Mouse (Mus musculus) adrenal gland, adult 18-20 months (tissue): ENCODE measurements around the gene Kctd2. TPM values are rescaled to one million over a fixed set of nuclear protein-coding genes. Genes with fewer than 3 reads are reported as not detected.
A peak's percentile ranks its signal among the peaks of the same experiment; 100 is the strongest.

Experiments
- DNase-seq, 2 experiments: peaks; one replicate each; pipeline ENCODE4 v3.0.0; 2021 to 2022; ENCODE audit warnings: low spot score in 2 of 2
- total RNA-seq, 2 experiments: library from RNA; stranded (reverse); gene quantifications; 1 replicate in 1 of 2; 2 replicates in 1 of 2; pipeline ENCODE4 v1.2.3; 2021

The Kctd2 gene
- total RNA-seq, 2 experiments from 2014 or later = 44.1 to 71.4 TPM

DNA sequence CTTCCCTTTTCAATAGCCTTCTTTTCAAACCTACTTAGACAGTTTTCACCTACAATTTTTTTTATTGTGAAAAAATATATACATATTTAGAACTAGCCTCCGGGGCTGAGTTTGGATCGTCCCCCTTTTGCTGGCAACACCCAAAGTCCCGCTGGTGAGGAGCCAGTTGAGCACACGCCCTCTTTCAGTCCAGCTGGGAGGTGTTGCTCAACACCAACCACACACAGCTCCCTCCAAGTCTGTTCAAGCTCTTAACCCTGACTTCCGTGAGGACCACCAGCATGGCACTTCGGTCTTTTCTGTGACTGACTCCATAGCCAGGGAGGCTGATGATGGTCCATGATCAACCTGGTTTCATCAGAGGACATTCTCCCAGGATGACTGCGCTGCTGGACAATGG, 21.8 kb upstream of the Kctd2 start:
- no peak for DNase-seq

- DNase-seq = no peak
Observed at GRCm38 (mm10) chr11:115400126-115400525, 19.8 kb upstream of the Kctd2 start.

DNA sequence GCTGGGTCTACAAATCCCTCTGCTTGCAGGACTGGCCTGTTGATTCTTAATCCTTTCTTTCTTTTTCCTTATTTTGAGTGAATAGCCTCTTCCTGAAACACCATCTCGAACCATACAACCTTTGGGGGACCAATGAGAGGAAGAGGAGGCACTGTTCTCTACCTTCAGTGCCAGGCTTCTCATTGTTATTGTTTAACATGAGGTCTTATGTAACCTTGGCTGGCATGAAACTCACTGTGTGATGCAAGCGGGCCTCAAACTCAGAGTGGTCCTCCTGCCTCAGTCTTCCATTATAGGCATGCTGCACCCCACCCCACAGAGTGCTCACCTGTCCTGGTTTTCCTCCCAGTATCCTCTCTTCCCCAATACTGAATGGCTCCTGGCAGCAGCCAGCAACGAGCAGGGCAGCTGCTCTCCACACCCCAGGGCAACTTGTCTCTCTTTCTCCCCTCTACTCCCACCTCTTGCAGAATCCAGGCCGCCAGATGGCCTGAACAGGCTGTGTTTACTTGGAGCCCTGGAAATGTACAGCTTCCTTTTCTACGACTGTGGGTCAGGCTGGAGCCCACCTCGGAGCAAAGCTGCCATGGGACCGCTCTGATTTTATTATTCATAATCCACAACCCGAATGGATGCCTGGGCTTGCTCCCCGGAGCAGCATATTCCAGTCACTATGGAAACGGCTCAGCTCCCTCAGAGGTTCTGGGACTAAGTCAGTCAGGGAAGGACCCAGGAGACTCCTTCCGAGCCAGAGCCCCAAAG, 19.1 kb upstream of the Kctd2 start:
- DNase-seq = no peak

DNA sequence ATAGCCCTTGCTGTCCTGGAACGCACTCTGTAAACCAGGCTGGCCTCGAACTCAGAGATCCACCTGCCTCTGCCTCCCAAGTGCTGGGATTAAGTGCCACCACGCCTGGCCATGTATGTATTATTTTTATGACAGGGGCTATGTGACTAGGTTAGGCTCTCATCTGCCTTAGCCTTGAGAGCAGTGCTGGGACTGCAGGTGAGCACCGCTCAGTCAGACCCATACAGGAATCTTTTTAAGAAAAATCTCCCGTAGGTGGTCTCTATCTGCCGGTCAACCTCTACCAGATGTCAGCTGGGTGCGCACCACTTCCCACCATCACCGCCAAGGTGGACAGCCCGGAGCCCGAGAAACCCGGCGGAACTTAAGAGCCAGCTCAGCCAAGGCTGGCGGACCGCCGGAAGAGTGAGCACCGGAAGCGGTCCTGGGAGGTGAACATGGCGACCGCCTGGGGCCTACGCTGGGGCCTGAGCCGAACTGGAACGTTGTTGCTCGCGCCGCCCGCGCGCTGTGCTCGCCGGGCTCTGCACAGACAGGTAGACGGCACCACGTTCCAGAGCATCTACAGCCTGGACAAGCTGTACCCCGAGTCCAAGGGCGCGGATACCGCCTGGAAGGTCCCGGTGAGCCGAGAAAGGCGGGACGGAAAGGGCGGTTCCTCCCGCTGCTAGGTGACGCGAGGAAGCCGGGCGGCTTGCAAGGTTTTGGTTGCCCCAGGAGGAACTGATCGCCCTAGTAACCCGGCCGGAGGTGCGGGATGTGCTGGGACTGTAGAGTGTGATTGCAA, 16.4 kb upstream of the Kctd2 start, which contains the start of gene Mrpl58:
Mrpl58 (plus strand) TSS at position 415 of the 787 bp plus-strand sequence.
- DNase-seq = peak; percentile 84 to 85

GRCm38 (mm10) chr11:115405723-115406122, 14.2 kb upstream of the Kctd2 start:
- no peak for DNase-seq

GRCm38 (mm10) chr11:115406858-115407401, 13.0 kb upstream of the Kctd2 start:
- no peak for DNase-seq

DNA sequence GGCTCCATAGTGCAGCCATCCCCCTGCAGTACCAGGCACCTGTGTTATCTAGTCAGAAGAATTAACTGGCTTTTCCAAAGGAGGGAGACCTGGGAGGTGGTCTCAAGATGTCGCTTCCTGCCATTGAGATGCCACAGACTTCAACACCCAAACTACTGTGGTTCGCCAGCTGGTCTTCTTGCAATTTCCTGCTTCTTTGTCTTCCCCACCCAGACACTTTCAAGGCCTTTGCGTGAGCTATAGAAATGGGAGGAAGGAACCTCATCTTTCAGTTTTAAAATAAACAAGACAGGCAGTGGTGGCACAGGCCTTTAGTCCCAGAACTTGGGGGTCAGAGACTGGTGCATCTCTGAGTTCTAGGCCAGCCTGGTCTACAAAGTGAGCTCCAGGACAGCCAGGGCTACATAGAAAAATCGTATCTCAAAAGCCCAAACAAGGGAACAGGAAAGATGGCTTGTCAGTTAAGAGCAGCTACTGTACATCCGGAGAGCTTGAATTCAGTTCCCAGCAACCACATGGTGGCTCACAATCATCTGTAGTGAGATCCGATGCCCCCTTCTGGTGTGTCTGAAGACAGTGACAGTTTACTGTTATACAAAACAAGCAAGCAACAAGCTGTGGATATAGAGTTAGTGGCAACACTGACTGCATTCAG, 11.5 kb upstream of the Kctd2 start:
- DNase-seq = no peak

- DNase-seq = no peak
Observed at GRCm38 (mm10) chr11:115409556-115409955, 10.4 kb upstream of the Kctd2 start.

- peak; percentile 63 to 68 for DNase-seq
Observed at GRCm38 (mm10) chr11:115420336-115421190, 635 bp downstream of the Kctd2 start.

DNA sequence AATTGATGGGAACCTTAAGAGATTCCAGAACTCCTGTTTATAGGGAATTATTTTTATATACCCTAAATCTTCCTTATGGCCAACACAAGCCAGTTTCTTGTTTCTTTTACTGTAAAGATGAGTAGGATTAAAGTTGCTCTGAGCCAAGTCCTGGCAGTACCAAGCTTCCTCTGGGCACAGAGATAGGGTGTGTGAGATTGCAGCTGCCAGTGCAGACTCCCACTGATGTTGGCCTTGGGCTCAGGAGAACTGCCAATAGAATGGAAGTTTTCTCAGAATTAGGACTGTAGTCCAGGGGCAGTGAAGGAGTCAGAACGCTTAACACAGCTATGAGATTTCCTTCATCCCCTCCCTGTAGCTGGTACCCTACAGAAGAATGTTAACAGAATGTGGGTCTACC, 1.4 kb downstream of the Kctd2 start:
- DNase-seq = no peak

- DNase-seq = no peak
Observed at GRCm38 (mm10) chr11:115421972-115422371, 2.0 kb downstream of the Kctd2 start.

GRCm38 (mm10) chr11:115423091-115423490, 3.2 kb downstream of the Kctd2 start:
- no peak for DNase-seq

DNA sequence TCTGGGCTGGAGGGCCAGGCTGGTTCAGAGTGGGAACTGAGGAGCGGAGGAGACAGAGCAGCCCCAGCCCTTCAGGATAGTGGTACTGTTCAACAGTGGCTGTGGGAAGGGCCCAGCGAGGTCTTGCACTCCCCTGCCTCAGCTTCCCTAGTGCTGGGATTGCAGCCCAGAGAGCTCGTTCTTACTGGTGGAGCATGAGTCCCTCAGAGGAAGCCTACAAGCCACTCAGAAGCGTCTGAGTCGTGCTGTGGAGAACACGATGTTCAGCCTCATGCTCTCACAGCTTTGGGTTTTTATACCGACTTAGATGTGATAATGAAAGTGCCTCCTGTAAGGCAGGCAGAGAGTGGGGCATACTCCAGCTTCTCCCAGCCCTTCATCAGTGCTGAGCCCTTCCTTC, 4.7 kb downstream of the Kctd2 start:
- no peak for DNase-seq

DNA sequence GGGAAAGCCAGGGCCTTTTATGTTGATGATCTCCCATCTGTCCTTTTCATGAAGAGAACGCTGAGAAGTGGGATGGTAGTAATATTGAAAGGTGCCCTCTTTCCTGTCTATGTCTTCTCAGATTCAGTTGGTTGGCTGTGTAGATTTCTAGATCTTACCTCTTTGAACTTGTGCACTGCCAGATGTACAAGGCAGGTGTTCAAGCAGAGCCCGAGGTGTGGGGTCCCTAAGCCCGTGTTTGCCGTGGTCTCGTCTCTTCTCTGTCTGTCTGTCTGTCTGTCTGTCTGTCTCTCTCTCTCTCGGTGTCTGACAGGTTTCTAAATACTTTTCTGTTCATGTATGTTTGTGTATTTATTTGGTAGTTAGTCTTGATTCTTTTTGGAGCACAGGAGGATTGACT, 5.7 kb downstream of the Kctd2 start:
- no peak for DNase-seq

DNA sequence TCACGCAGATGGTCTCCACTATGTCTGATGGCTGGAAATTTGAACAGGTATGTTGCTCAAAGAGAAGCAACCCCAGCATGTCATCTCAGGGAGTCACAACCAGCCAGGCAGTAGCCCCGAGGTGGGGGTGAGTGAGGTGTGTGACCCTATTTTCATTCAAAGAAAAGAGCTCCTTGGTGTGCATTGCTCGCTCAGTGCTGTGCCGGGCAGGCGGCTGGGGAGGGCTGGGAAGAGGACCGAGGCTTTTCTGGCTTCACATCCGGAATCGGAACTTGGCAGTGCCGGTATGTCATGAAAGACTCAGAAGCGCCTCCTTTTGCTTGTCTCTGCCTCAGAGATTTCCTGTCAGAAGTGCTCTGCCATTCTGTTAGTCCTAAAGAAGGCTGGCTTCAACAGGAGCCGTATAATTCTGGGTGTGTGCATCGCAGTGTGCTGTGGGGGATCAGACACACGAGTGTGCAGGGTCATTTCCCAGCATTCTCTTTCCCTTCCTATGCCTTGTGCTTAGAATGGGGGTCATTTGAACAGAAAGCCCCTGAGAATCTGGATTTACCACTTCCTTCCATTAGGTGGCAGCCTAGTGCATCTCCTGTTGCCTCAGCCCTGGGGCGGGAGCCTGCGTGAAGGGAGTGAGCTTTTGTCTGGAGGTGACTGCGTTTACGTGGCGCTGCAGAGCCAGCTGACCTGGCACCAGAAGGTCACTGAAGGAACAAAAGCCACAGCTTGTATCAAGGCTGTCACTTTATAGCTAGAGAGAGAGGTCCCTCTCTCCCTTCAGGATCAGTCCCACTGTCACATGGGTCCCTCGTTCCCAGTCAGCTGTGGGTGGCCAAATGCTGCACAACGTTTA, 7.8 kb downstream of the Kctd2 start:
- DNase-seq = peak; percentile 48 to 58

DNA sequence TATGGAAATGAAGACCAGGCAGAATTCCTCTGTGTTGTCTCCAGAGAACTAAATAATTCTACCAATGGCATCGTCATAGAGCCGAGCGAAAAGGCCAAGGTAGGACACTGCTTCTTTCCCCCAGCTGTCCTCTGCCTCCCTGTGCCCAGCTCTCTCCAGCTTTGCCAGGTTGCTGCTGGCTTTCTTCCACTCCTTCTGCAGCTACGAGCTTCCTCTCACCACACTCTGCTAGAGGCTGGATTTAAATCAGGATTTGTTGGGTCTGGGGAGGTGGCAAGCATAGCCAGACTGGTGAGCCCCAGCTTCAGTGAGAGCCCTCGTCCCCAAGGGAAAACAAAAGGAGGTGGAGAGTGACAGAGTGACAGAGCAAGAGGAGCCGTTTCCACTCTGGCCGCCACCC, 9.4 kb downstream of the Kctd2 start:
- DNase-seq = no peak

DNA sequence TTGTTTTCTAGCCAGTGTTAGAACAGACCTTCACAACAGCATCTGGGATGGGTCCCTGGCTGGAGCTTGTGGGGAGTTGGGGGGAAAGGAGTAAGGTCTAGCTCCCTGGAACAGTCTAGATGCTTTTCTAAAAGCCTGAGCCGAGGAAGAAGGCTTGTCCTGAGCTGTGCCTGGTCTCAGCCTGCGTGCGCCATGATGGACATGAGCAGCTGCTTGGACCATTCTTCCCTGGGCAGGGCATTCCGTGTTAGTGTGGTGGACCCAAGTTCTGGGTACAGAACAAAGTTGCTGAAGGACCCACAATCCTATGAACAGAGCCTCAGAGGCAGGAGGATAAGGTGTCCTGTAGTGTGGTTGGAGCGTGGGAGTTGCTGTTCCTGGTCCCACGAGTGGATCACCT, 10.6 kb downstream of the Kctd2 start:
- DNase-seq = no peak

GRCm38 (mm10) chr11:115432814-115433213, 12.9 kb downstream of the Kctd2 start:
- no peak for DNase-seq

GRCm38 (mm10) chr11:115433342-115433741, 13.4 kb downstream of the Kctd2 start:
- DNase-seq = no peak
